Comparison of ENCODE assay signal across 9 mouse cellular contexts in genomic region chr2:75246082-75246743, GRCm38 (mm10).
DNase-seq lines count a peak whose midpoint lies in the region; ATAC-seq lines count a peak whose summit lies in the region.
"Had no signal": no experiment of that assay in that cellular context is flagged by ENCODE, and none has a peak within 500 bp of the region (broad histone marks: within the 10 kb centered on the region; RNA-seq: fewer than 3 reads in every experiment).

No protein-coding gene starts in this region.

- H3K27me3 ChIP-seq in kidney, embryonic 16.5 days (ENCODE audit: insufficient read depth, low read length) = no peaks in the 10 kb centered on the region
- no peaks in the 10 kb centered on the region for H3K27me3 ChIP-seq in heart, embryonic 11.5 days (ENCODE audit: control insufficient read depth, insufficient read depth, low read length)

- H3K4me2 ChIP-seq in kidney, embryonic 16.5 days (replicated peaks; ENCODE audit: low read depth, low read length) = peak overlapping the region; percentile 23
- peak overlapping the region; percentile 37 for H3K4me2 ChIP-seq in heart, embryonic 11.5 days

- no peak overlapping the region for H3K9ac ChIP-seq in kidney, embryonic 16.5 days (replicated peaks; ENCODE audit: low read length)
- H3K9ac ChIP-seq in heart, embryonic 11.5 days (ENCODE audit: low read depth, low read length) = no peak overlapping the region
- H3K9ac ChIP-seq: liver, embryonic 14.5 days had no signal

- ATAC-seq in kidney, embryonic 16.5 days (ENCODE audit: low FRiP score, low TSS enrichment) = peak; percentile 81
- 0 out of 2 replicates have a peak, but pooled peaks have one; percentile 15 for ATAC-seq in common myeloid progenitor, adult 5-6 weeks (replicated peaks; ENCODE audit: low read depth, poor library complexity, severe bottlenecking)
- ATAC-seq in heart, embryonic 11.5 days (replicated peaks; ENCODE audit: insufficient number of reproducible peaks, low FRiP score, low TSS enrichment) = no peak
- peak; percentile 14; the same call in 1 of the 2 replicates for ATAC-seq in megakaryocyte progenitor cell, adult 5-6 weeks (replicated peaks; ENCODE audit: poor library complexity)

- peaks cover 20% of the 10 kb centered on the region for H3K4me1 ChIP-seq in kidney, embryonic 16.5 days (ENCODE audit: insufficient read depth, low read length)
- no peaks in the 10 kb centered on the region for H3K4me1 ChIP-seq in heart, embryonic 11.5 days (ENCODE audit: control insufficient read depth, insufficient read depth, low read length)

- no peak for DNase-seq in kidney, adult 11 months
- no peak for DNase-seq in spleen, adult 12 weeks (ENCODE audit: low spot score)
- no peak for DNase-seq in T-cell, adult 2 months (ENCODE audit: low spot score)
- no peak for DNase-seq in cerebellum, postnatal 25 days

- H3K27ac ChIP-seq in kidney, embryonic 16.5 days (ENCODE audit: low read length) = no peak overlapping the region
- no peak overlapping the region for H3K27ac ChIP-seq in heart, embryonic 11.5 days (ENCODE audit: low read depth, low read length)
- H3K27ac ChIP-seq: liver, embryonic 14.5 days had no signal

- 26% methylated on average over 12 of the region's 12 CpGs for WGBS in kidney, embryonic 16.5 days
- WGBS in heart, embryonic 11.5 days (ENCODE audit: insufficient replicate concordance) = 39% methylated on average over 12 of the region's 12 CpGs

- no peaks in the 10 kb centered on the region for H3K36me3 ChIP-seq in kidney, embryonic 16.5 days (ENCODE audit: insufficient read depth, low read length)
- no peaks in the 10 kb centered on the region for H3K36me3 ChIP-seq in heart, embryonic 11.5 days (ENCODE audit: control insufficient read depth, insufficient read depth, low read length)

- no peaks in the 10 kb centered on the region for H3K9me3 ChIP-seq in kidney, embryonic 16.5 days (ENCODE audit: low read length)
- H3K9me3 ChIP-seq in heart, embryonic 11.5 days (replicated peaks; ENCODE audit: control insufficient read depth, low read length) = no peaks in the 10 kb centered on the region

- H3K4me3 ChIP-seq in kidney, embryonic 16.5 days (ENCODE audit: low read length) = no peak overlapping the region
- H3K4me3 ChIP-seq in heart, embryonic 11.5 days (ENCODE audit: low read depth, low read length) = no peak overlapping the region
